In genomic region chr4:130377500-130377899, GRCm38 (mm10) we compare ENCODE assay signal across 21 mouse cellular contexts. TPM values are rescaled to one million over a fixed set of nuclear protein-coding genes. Genes with fewer than 3 reads are reported as not detected.
DNase-seq lines count a peak whose midpoint lies in the region; ATAC-seq and TF ChIP-seq lines count a peak whose summit lies in the region.
"Had no signal": no experiment of that assay in that cellular context is flagged by ENCODE, and none has a peak within 500 bp of the region (broad histone marks: within the 10 kb centered on the region; RNA-seq: fewer than 3 reads in every experiment).

No protein-coding gene starts in this region.

- TF ChIP-seq POLR2A in kidney, adult 2 months (IDR thresholded peaks at IDR 0.05; ENCODE audit: low read depth, low read length) = no peak

- no peaks in the 10 kb centered on the region for H3K4me1 ChIP-seq in kidney, postnatal 0 days (replicated peaks; ENCODE audit: insufficient read depth, low read length)
- H3K4me1 ChIP-seq in kidney, adult 2 months (ENCODE audit: control insufficient read depth, insufficient read depth, low read length) = no peaks in the 10 kb centered on the region; the same call in 1 of the 2 replicates
- no peaks in the 10 kb centered on the region for H3K4me1 ChIP-seq in midbrain, postnatal 0 days (ENCODE audit: insufficient read depth, low read length)
- no peaks in the 10 kb centered on the region for H3K4me1 ChIP-seq in midbrain, embryonic 13.5 days (replicated peaks)
- no peaks in the 10 kb centered on the region for H3K4me1 ChIP-seq in stomach, postnatal 0 days (replicated peaks; ENCODE audit: control insufficient read depth, insufficient read depth)
- H3K4me1 ChIP-seq: embryonic facial prominence, embryonic 13.5 days; forebrain, embryonic 13.5 days; heart, embryonic 12.5 days; hindbrain, embryonic 12.5 days had no signal

- intact Hi-C loops in gastrocnemius, adult 2 months (cut with DNase I) = no loop called here

- H3K9ac ChIP-seq in kidney, postnatal 0 days (ENCODE audit: low read depth, low read length) = no peak overlapping the region
- H3K9ac ChIP-seq in midbrain, postnatal 0 days (replicated peaks; ENCODE audit: low read length, poor library complexity, severe bottlenecking) = no peak overlapping the region
- H3K9ac ChIP-seq in midbrain, embryonic 13.5 days (replicated peaks) = no peak overlapping the region
- H3K9ac ChIP-seq in stomach, postnatal 0 days (ENCODE audit: low read length) = no peak overlapping the region
- H3K9ac ChIP-seq: embryonic facial prominence, embryonic 13.5 days; forebrain, embryonic 13.5 days; forebrain, postnatal 0 days; heart, embryonic 12.5 days; hindbrain, embryonic 12.5 days had no signal

- H3K27ac ChIP-seq in gastrocnemius, adult 2 months = no peak overlapping the region
- H3K27ac ChIP-seq in kidney, postnatal 0 days = no peak overlapping the region
- H3K27ac ChIP-seq in kidney, adult 2 months (ENCODE audit: insufficient read depth, low read depth, low read length) = no peak overlapping the region
- no peak overlapping the region for H3K27ac ChIP-seq in midbrain, postnatal 0 days (ENCODE audit: low read depth, low read length)
- H3K27ac ChIP-seq in midbrain, embryonic 13.5 days = no peak overlapping the region
- H3K27ac ChIP-seq in stomach, postnatal 0 days (replicated peaks) = no peak overlapping the region
- H3K27ac ChIP-seq: embryonic facial prominence, embryonic 13.5 days; forebrain, embryonic 13.5 days; hindbrain, embryonic 12.5 days had no signal

- peak; percentile 39 for TF ChIP-seq CTCF in gastrocnemius, adult 2 months (IDR thresholded peaks at IDR 0.05)
- peak; percentile 11; the same call in 1 of the 2 replicates for TF ChIP-seq CTCF in kidney, postnatal 0 days (IDR thresholded peaks at IDR 0.05; ENCODE audit: low read depth)
- no peak; the same call in 1 of the 2 replicates for TF ChIP-seq CTCF in kidney, adult 2 months (conservative IDR thresholded peaks at IDR 0.05; ENCODE audit: insufficient read depth, insufficient read length, low read depth, low read length)
- TF ChIP-seq CTCF in midbrain, postnatal 0 days (IDR thresholded peaks at IDR 0.05) = peak; percentile 12; the same call in 1 of the 2 replicates
- peak; percentile 32; the same call in 1 of the 2 replicates for TF ChIP-seq CTCF in stomach, postnatal 0 days (IDR thresholded peaks at IDR 0.05; ENCODE audit: low read depth)

- WGBS in kidney, postnatal 0 days = 76% methylated on average over 4 of the region's 4 CpGs
- WGBS in kidney, adult 2 months = 71% methylated on average over 4 of the region's 4 CpGs
- 92% methylated on average over 4 of the region's 4 CpGs for WGBS in midbrain, postnatal 0 days
- WGBS in midbrain, embryonic 13.5 days = 85% methylated on average over 4 of the region's 4 CpGs
- WGBS in stomach, postnatal 0 days = 85% methylated on average over 4 of the region's 4 CpGs

- no peak for TF ChIP-seq EP300 in stomach, postnatal 0 days (optimal IDR thresholded peaks at IDR 0.05)

- no peak for ATAC-seq in kidney, postnatal 0 days (replicated peaks; ENCODE audit: low FRiP score, low read depth)
- ATAC-seq in midbrain, postnatal 0 days (ENCODE audit: low FRiP score) = no peak
- ATAC-seq in midbrain, embryonic 13.5 days = no peak
- no peak for ATAC-seq in stomach, postnatal 0 days (ENCODE audit: low FRiP score, low TSS enrichment)
- ATAC-seq: activated CD4-positive, CD25-positive, alpha-beta regulatory T cell, adult 4 months; forebrain, embryonic 13.5 days; forebrain, postnatal 0 days; hindbrain, embryonic 16.5 days; Patski had no signal

- no peak overlapping the region for H3K4me3 ChIP-seq in gastrocnemius, adult 2 months
- no peak overlapping the region for H3K4me3 ChIP-seq in kidney, postnatal 0 days (replicated peaks; ENCODE audit: low read depth, low read length)
- no peak overlapping the region for H3K4me3 ChIP-seq in kidney, adult 2 months (ENCODE audit: insufficient read depth, low read depth, low read length)
- no peak overlapping the region for H3K4me3 ChIP-seq in midbrain, postnatal 0 days (ENCODE audit: low read depth, low read length)
- no peak overlapping the region for H3K4me3 ChIP-seq in midbrain, embryonic 13.5 days (replicated peaks)
- H3K4me3 ChIP-seq in stomach, postnatal 0 days (ENCODE audit: low read depth, low read length) = no peak overlapping the region
- H3K4me3 ChIP-seq: embryonic facial prominence, embryonic 13.5 days; forebrain, embryonic 13.5 days; heart, embryonic 12.5 days; hindbrain, embryonic 12.5 days had no signal

- no peak overlapping the region for H3K4me2 ChIP-seq in kidney, postnatal 0 days (ENCODE audit: low read length)
- no peak overlapping the region for H3K4me2 ChIP-seq in midbrain, postnatal 0 days (ENCODE audit: low read depth, low read length, poor library complexity, severe bottlenecking)
- no peak overlapping the region for H3K4me2 ChIP-seq in midbrain, embryonic 13.5 days (replicated peaks)
- H3K4me2 ChIP-seq in stomach, postnatal 0 days (replicated peaks; ENCODE audit: low read depth) = no peak overlapping the region
- H3K4me2 ChIP-seq: embryonic facial prominence, embryonic 13.5 days; forebrain, embryonic 13.5 days; heart, embryonic 12.5 days; hindbrain, embryonic 12.5 days had no signal

- no peaks in the 10 kb centered on the region for H3K9me3 ChIP-seq in kidney, postnatal 0 days (replicated peaks; ENCODE audit: low read length)
- H3K9me3 ChIP-seq in midbrain, postnatal 0 days (ENCODE audit: low read length) = no peaks in the 10 kb centered on the region
- no peaks in the 10 kb centered on the region for H3K9me3 ChIP-seq in midbrain, embryonic 13.5 days
- H3K9me3 ChIP-seq in stomach, postnatal 0 days (ENCODE audit: control insufficient read depth, low read length) = no peaks in the 10 kb centered on the region
- H3K9me3 ChIP-seq: embryonic facial prominence, embryonic 13.5 days; forebrain, embryonic 13.5 days; hindbrain, embryonic 12.5 days had no signal

- no peaks in the 10 kb centered on the region for H3K27me3 ChIP-seq in kidney, postnatal 0 days (ENCODE audit: insufficient read depth, low read length)
- H3K27me3 ChIP-seq in kidney, adult 2 months (replicated peaks; ENCODE audit: control insufficient read depth, insufficient read depth, low read length) = no peaks in the 10 kb centered on the region
- no peaks in the 10 kb centered on the region for H3K27me3 ChIP-seq in midbrain, postnatal 0 days (ENCODE audit: insufficient read depth, low read length)
- H3K27me3 ChIP-seq in midbrain, embryonic 13.5 days = no peaks in the 10 kb centered on the region
- no peaks in the 10 kb centered on the region for H3K27me3 ChIP-seq in stomach, postnatal 0 days (ENCODE audit: control insufficient read depth, insufficient read depth, low read length)
- H3K27me3 ChIP-seq: CH12.LX; embryonic facial prominence, embryonic 13.5 days; forebrain, embryonic 13.5 days; heart, embryonic 12.5 days; hindbrain, embryonic 12.5 days; Patski had no signal

- peaks cover 40% of the 10 kb centered on the region for H3K36me3 ChIP-seq in kidney, postnatal 0 days (ENCODE audit: insufficient read depth, low read length)
- no peaks in the 10 kb centered on the region; the same call in 1 of the 2 replicates for H3K36me3 ChIP-seq in kidney, adult 2 months (ENCODE audit: control insufficient read depth, insufficient read depth, low read length)
- peaks cover 51% of the 10 kb centered on the region for H3K36me3 ChIP-seq in midbrain, postnatal 0 days (ENCODE audit: insufficient read depth, low read length)
- peaks cover 79% of the 10 kb centered on the region for H3K36me3 ChIP-seq in midbrain, embryonic 13.5 days
- H3K36me3 ChIP-seq in stomach, postnatal 0 days (ENCODE audit: control insufficient read depth, insufficient read depth, low read length) = peaks cover 31% of the 10 kb centered on the region

- no peak for DNase-seq in gastrocnemius, adult 2 months
- DNase-seq in gastrocnemius, postnatal 4 days (ENCODE audit: low spot score in 2 of 2) = no peak
- no peak for DNase-seq in kidney, postnatal 0 days (ENCODE audit: low spot score)
- no peak for DNase-seq in kidney, adult 2 months
- no peak for DNase-seq in midbrain, postnatal 0 days (ENCODE audit: low spot score)
- no peak for DNase-seq in stomach, postnatal 0 days (ENCODE audit: low spot score)
- DNase-seq: adrenal gland, postnatal 14 days; cerebellum, adult 8-10 months; cerebellum, postnatal 25 days; forebrain, postnatal 0 days; gastrocnemius, postnatal 10 days; heart, postnatal 36 days had no signal

RNA-seq across cellular contexts. Expression of gene Snrnp40, which starts 17.6 kb away (rescaled TPM):
- total RNA-seq in gastrocnemius, adult 2 months (2021) = 10 to 100 TPM in 1 of 2 experiments, 1 to 10 TPM in 1; 9.5 to 13.0 TPM
- 10 to 100 TPM; 38.5 to 41.3 TPM for total RNA-seq in gastrocnemius, postnatal 4 days (2021)
- polyA plus RNA-seq in kidney, postnatal 0 days (2015; fragmentation: Nextera tagmentation; extraction: Ambion mirVana) = 108 and 116 TPM in 2 replicates
- 22.1 and 23.2 TPM in 2 replicates for polyA plus RNA-seq in kidney, adult 2 months (2012; rRNA removed)
- 57.6 and 70.2 TPM in 2 replicates for total RNA-seq in midbrain, postnatal 0 days (2014; rRNA removed)
- 75.5 and 76.8 TPM in 2 replicates for polyA plus RNA-seq in midbrain, postnatal 0 days (2015; fragmentation: Nextera tagmentation; extraction: Ambion mirVana)
- 138 and 145 TPM in 2 replicates for polyA plus RNA-seq in midbrain, embryonic 13.5 days (2015; fragmentation: Nextera tagmentation; extraction: Ambion mirVana)
- 61.6 and 62.9 TPM in 2 replicates for polyA plus RNA-seq in stomach, postnatal 0 days (2015; fragmentation: Nextera tagmentation; extraction: Ambion mirVana)

RNA-seq across cellular contexts. Expression of gene Zcchc17, which starts 17.8 kb away (rescaled TPM):
- 10 to 100 TPM; 38.4 to 47.3 TPM for total RNA-seq in gastrocnemius, adult 2 months (2021)
- 10 to 100 TPM; 42.3 to 42.6 TPM for total RNA-seq in gastrocnemius, postnatal 4 days (2021)
- 68.0 and 71.4 TPM in 2 replicates for polyA plus RNA-seq in kidney, postnatal 0 days (2015; fragmentation: Nextera tagmentation; extraction: Ambion mirVana)
- polyA plus RNA-seq in kidney, adult 2 months (2012; rRNA removed) = 21.1 and 22.7 TPM in 2 replicates
- total RNA-seq in midbrain, postnatal 0 days (2014; rRNA removed) = 27.7 and 38.3 TPM in 2 replicates
- 102 TPM in 2 replicates for polyA plus RNA-seq in midbrain, postnatal 0 days (2015; fragmentation: Nextera tagmentation; extraction: Ambion mirVana)
- polyA plus RNA-seq in midbrain, embryonic 13.5 days (2015; fragmentation: Nextera tagmentation; extraction: Ambion mirVana) = 84.6 and 87.4 TPM in 2 replicates
- 44.8 and 50.4 TPM in 2 replicates for polyA plus RNA-seq in stomach, postnatal 0 days (2015; fragmentation: Nextera tagmentation; extraction: Ambion mirVana)
